Mouse (Mus musculus) testis, adult 2 months (tissue): ENCODE measurements around the gene Erp29.

Experiments used
- CTCF ChIP-seq: fragments of 200-500 bp; IDR thresholded peaks from 2 replicates; pipeline ENCODE4 v1.5.1; 2012; ENCODE audit warnings: low read depth, mild to moderate bottlenecking, inconsistent platforms, low read length, moderate library complexity; ENCODE audit not compliant: control insufficient read depth, insufficient read depth, insufficient replicate concordance
- POLR2A ChIP-seq: fragments of 200-500 bp; IDR thresholded peaks from 2 replicates; pipeline ENCODE4 v1.6.1; 2012; ENCODE audit warnings: low read depth, mild to moderate bottlenecking, inconsistent platforms, low read length, moderate library complexity; ENCODE audit not compliant: control insufficient read depth

DNA sequence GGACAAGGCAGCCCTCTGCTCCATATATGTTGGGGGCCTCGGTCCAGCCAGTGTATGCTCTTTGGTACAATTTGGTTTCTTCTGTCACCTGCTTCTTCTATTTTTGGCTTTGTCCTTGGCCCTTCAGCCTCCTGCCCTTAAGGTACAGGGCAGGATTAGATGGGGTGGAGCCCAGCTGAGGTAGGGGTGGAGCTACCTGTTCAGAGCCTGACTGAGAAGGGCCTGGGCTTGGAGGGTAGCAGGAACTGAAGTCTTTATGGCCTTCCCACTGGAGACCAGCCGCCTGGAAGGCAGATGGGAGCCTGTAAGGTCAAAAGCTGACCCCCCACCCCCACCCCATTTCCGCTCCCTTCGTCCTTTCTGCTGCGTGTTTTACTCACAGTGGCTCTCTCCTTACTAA, 10.7 kb upstream of the Erp29 start:
- no peak for TF ChIP-seq CTCF
- TF ChIP-seq POLR2A = no peak
